Mouse (Mus musculus) left cerebral cortex, adult 2 months (tissue): ENCODE results near the gene Ckm. TPM values are rescaled to one million over a fixed set of nuclear protein-coding genes. Genes with fewer than 3 reads are reported as not detected.
A peak's percentile ranks its signal among the peaks of the same experiment; 100 is the strongest.

Source experiments
- DNase-seq, 2 experiments: peaks; one replicate each; pipeline ENCODE4 v3.0.0; 2021 to 2022; ENCODE audit warnings: low spot score in 2 of 2, mixed read lengths in 1 of 2; ENCODE audit errors: extremely low spot score in 1 of 2
- H3K27ac ChIP-seq: fragments of 200-600 bp; 2 replicates; pipeline ENCODE4 v1.8.1; 2022
- H3K4me3 ChIP-seq: fragments of 200-600 bp; 2 replicates; pipeline ENCODE4 v1.8.1; 2022
- CTCF ChIP-seq: fragments of 200-600 bp; IDR thresholded peaks from 2 replicates; pipeline ENCODE4 v1.8.1; 2022; ENCODE audit warnings: antibody characterized with exemption, mild to moderate bottlenecking, moderate library complexity
- intact Hi-C: fragments of 180-260 bp; cut with DNase I; formaldehyde crosslinking; loops from one replicate; pipeline ENCODE4 v1.15.1; 2025
- total RNA-seq, 2 experiments: library from RNA; stranded (reverse); gene quantifications; 2 replicates each; pipeline ENCODE4 v1.2.3; 2021

Gene Ckm
- total RNA-seq, 2 experiments from 2014 or later = not detected

DNA sequence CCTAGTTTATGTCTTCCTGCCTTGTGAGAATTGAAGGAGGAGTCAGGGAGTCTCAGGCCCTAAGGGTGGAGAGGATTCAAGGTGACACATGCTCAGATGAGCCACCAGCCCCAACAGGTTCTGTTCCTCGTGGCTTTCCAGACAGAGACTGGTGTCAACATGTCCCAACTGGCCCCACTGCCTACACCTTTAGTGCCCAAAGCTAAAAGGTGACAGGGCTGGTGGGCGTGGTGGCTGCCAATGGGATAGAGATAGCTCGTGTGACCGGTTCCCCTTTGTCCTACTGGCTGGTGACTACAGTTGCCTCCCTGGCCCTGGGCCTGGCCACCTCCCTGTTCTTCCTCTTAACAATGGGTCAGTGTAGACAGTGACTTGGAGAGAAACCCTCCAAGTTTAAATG lies 39.2 kb upstream of the Ckm start:
- TF ChIP-seq CTCF = no peak
- intact Hi-C loops = loop anchor here (10.0 kb wide), 1 partner anchor 341 kb away; the partner anchor contains the start of genes Foxa3 and Sympk
- no peak for DNase-seq
- H3K4me3 ChIP-seq = no peak overlapping the region
- H3K27ac ChIP-seq = no peak overlapping the region

DNA sequence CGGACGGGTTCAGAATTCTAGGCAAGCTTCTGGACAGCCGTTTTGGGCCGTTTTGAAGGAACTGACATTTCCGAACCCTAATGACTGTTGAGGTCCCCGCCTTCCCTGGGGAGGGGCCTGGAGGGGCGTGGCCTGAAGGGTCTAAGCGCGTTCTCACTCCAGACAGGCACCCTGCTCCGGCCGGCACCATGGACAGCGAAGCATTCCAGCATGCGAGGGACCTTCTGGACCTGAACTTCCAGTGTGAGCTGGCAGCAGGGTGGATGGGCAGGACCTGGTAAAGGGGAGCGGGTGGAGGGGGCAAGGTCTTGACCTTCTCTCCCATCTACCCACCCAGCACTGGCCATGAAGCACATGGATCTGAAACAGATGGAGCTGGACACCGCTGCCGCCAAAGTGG lies 36.2 kb upstream of the Ckm start:
- no peak for DNase-seq
- intact Hi-C loops = loop anchor here (10.0 kb wide), 1 partner anchor 344 kb away; the partner anchor contains the start of genes Foxa3 and Sympk
- no peak overlapping the region for H3K27ac ChIP-seq
- no peak for TF ChIP-seq CTCF
- no peak overlapping the region for H3K4me3 ChIP-seq

DNA sequence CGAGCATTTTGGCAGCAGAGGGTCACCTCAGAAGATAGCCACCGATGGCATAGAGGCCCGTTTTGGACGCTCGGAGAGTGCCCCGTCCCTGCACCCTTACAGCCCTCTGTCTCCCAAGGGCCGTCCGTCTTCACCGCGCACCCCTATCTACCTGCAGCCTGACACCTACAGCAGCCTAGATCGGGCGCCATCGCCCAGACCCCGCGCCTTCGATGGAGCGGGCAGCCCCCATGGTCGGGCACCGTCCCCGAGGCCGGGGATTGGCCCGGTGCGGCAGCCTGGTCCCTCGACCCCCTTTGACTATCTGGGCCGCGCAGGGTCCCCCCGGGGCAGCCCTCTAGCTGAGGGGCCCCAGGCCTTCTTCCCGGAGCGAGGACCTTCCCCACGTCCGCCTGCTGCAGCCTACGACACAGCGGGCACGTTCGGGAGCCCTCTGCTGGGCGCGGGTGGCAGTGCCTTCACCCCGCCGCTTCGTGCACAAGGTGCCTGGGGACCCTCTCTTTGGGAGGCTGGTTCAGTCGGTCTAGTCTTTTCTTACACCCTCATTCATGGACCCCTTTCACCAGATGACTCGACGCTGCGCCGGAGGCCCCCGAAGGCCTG lies 34.7 kb upstream of the Ckm start:
- peak overlapping the region; percentile 60 for H3K27ac ChIP-seq
- peak overlapping the region; percentile 58 for H3K4me3 ChIP-seq
- intact Hi-C loops = loop anchor here (10.0 kb wide), 1 partner anchor 345 kb away; the partner anchor contains the start of genes Foxa3 and Sympk
- peak; percentile 71 to 81 for DNase-seq
- TF ChIP-seq CTCF = peak; percentile 95

DNA sequence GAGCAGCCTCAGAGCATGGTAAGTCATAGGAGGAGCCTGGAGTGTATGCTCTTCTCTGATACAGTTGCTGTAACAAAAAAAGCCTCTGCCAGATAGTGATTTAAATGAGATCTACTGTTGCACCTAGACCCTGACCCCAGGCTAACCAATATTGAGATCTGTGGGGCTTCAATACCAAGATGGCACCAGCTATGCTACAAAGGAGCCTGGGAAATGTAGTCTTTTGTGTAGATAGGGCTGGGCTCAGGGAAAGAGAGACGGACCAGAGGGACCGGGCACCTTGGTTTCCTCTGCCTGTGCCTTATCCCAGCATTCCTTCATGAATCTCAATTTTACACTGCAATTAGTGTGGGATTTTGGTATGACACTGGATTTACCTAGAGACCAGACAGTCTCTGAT lies 31.2 kb upstream of the Ckm start:
- no peak for TF ChIP-seq CTCF
- intact Hi-C loops = no loop called here
- Histone ChIP-seq H3K27ac (no peak overlapping the region), H3K4me3 (no peak overlapping the region)
- no peak for DNase-seq

DNA sequence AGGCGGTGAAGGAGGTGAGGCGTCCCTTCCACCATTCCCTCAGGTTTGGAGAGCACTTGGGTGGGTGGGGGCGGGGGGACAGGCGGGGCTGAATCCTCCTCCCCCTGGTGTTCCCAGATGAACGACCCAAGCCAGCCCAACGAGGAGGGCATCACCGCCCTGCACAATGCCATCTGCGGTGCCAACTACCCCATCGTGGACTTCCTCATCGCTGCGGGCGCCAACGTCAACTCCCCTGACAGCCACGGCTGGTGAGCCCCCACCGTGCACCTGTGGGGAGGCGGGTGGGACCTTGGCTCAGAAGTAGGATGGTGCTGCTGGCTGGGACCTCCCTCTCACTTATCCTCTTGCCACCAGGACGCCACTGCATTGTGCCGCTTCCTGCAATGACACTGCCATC lies 29.2 kb upstream of the Ckm start:
- TF ChIP-seq CTCF = no peak
- Histone ChIP-seq H3K27ac (no peak overlapping the region), H3K4me3 (no peak overlapping the region)
- DNase-seq = no peak
- intact Hi-C loops = no loop called here

DNA sequence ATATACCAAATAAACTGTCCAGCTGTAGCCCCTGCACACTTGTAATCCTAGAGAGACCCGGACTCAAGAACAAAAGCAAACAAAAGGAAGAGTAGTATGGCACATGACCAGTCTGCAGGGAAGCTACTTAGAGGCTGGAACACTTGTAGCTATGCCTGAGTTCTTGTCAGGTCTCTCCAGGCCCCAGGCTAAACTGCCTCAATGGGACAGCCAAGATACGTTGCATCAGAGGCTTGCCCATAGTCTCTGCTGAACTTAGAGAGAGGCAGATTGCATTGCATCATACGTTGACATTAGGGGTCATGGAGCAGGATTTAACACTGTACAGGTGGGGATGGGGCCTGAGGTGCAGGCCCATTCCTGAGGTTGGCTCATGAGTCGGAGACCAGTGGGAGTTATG lies 28.6 kb upstream of the Ckm start:
- Histone ChIP-seq H3K27ac (no peak overlapping the region), H3K4me3 (no peak overlapping the region)
- intact Hi-C loops = no loop called here
- no peak for DNase-seq
- TF ChIP-seq CTCF = no peak

DNA sequence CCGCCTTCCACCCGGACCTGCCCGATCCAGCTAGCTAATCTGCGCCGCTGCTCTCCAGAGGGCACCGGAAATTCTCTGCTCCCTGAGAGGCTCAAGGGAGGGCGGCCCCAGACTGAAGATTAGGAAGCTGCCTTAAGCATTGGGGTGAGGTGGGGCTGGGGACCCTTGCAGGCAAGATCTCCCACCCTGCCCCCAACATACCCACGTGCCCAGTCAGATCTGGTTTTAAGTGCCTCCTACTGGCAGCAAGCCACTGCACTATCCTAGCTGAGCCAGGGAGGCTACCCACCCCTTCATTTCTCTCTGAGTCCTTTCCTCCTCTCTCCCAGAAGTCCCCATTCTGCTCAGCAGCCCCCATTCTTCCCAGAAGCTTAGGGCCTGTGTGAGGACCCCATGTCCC lies 26.5 kb upstream of the Ckm start:
- no peak for DNase-seq
- TF ChIP-seq CTCF = no peak
- Histone ChIP-seq H3K27ac (no peak overlapping the region), H3K4me3 (no peak overlapping the region)
- intact Hi-C loops = no loop called here

DNA sequence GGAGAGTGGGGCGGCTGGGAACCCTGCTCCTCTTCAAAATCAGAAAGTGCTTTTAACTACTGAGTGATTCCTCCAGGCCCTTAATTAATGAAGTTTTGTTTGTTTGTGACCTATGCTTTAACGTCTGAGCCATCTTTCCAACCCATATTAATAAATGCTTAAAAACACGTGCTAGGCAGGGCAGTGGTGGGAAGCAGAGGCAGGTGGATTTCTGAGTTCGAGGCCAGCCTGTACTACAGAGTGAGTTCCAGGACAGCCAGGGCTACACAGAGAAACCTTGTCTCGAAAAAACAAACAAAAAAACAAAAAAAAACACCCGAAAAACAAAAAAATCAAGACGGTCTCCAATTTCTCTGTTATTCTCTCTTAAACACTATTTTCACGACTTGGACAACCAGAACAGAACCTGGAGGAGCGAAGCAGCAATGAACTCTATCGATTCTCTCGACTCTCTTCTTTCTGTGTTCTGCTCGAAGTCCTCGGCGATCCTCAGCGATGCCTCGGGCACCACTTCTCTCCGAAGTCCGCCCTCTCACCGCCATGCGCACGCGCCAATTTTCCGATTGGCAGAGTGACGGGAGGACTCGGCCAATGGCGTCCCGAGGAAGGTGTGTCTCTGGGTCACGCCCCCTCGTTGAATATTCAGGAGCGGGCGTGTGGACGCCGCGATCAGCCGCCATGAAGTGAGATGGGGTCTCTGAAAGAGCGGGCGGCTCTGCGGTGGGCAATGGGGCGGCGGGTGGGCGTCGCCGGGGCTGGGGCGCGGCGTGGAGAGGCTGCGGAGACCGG lies 23.0 kb upstream of the Ckm start, which contains the start of gene Ercc2:
Gene Ercc2 (plus strand): TSS at position 634 of the 789 bp plus-strand sequence.
- Histone ChIP-seq H3K27ac (no peak within 1 kb of the TSS; the same call in 1 of the 2 replicates), H3K4me3 (peak within 1 kb of the TSS; percentile 85)
- intact Hi-C loops = no loop called here
- TF ChIP-seq CTCF = no peak
- DNase-seq = peak; percentile 98 to 99

DNA sequence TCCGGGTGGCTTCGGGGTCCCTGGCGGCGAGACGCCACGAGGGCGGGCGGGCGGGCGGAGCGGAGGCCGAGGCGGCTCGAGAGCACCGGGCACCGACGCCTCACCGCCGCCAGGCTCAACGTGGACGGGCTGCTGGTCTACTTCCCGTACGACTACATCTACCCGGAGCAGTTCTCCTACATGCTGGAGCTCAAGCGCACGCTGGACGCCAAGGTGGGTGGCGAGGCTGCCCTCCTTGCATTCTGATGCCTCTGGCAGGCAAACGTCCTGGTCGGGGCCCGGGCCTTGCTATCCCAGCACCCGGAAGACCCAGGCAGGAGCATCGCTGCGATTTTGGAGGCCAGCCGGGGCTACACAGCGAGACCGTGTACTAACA lies 22.4 kb upstream of the Ckm start:
- intact Hi-C loops = no loop called here
- no peak overlapping the region; the same call in 1 of the 2 replicates for H3K27ac ChIP-seq
- DNase-seq = no peak
- TF ChIP-seq CTCF = peak; percentile 16
- peak overlapping the region; percentile 85 for H3K4me3 ChIP-seq

DNA sequence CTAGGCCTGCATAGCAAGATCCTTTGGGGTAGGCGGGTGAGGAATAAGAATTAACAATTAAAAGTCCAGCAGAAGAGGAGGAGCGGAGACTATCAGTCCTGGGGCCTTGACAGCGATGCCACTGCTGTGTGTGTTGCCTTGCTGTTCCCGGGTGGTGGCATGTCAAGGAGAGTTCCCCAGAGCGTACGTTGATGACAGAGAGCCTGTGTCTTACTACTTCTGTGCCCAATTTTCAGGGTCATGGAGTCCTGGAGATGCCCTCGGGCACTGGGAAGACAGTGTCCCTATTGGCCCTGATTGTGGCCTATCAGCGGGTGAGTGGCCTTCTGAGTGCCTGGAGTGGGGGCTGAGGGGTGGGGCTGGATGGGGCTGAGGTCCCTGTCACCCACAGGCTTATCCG lies 20.9 kb upstream of the Ckm start:
- intact Hi-C loops = no loop called here
- H3K27ac ChIP-seq = no peak overlapping the region
- DNase-seq = no peak
- no peak overlapping the region for H3K4me3 ChIP-seq
- TF ChIP-seq CTCF = no peak

DNA sequence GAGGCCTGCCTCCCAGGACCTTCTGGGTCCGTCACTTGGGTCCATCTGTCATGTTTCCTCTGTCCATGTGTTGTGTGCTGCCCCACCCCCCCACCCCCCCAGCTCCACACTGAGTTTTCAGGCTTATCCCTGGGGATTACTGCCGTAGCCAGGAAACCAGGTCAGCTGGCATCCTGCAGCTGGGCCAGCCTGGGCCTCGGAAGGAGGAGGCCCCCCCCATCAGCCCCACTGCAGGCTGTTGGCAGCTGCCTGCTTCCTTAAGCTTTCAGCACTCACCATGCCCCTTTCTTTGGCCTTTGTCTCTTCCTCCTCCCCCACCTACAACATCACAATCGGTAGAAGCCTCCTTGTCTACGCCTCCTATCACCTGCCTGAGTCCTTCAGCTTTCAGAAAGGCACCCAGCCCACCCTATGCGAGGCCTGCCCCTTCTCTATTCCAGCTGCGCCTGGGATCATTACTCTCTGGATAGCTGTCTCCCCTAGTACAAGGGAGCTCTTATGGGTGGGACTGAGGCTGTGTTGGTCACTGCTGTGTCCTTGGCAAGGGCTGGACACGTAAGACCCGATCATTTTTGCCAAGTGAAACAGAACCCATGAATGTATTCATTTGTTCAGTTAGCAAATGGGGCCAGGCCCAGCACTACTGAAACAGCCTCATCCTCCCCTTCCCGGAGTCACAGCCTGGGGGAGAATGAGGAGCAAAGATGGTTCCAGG lies 15.7 kb upstream of the Ckm start:
- intact Hi-C loops = no loop called here
- Histone ChIP-seq H3K4me3 (no peak overlapping the region), H3K27ac (peak overlapping the region; percentile 53)
- no peak for TF ChIP-seq CTCF
- no peak for DNase-seq

DNA sequence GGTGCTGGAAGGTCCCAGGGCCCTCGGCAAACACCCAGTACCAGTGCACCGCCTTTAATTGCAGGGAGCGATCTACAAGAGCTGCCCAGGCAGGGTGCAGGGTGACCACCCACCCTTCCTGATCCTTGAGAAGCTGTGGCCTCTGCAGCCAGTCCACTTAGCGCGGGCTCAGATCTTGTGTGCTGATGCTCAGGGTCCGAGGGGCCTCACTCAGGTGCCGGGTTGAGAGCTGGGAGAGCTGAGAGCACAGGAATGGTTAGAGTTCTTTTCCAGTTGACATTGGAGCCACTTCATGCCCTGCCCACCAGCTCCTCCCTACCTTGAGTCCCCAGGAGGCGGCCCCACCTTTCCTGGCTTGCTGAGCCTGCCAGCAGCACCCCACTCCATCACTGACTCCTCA lies 10.1 kb upstream of the Ckm start:
- intact Hi-C loops = no loop called here
- H3K27ac ChIP-seq = no peak overlapping the region
- H3K4me3 ChIP-seq = no peak overlapping the region
- no peak for TF ChIP-seq CTCF
- no peak for DNase-seq
